Mouse (Mus musculus) liver, embryonic 16.5 days (tissue): ENCODE results near the gene Slc7a10. TPM values are rescaled to one million over a fixed set of nuclear protein-coding genes. Genes with fewer than 3 reads are reported as not detected.

Experiments used
- ATAC-seq: fragments of 200-750 bp; cut with Nextera tagmentation; 2 replicates; pipeline ENCODE4 v1.8.0; 2017; ENCODE audit warnings: low read depth, mild to moderate bottlenecking, moderate number of reproducible peaks, moderate library complexity
- H3K27ac ChIP-seq: fragments of 300-500 bp; sonication (generic); 2 replicates; pipeline ENCODE4 v1.5.1; 2014; ENCODE audit warnings: mild to moderate bottlenecking, low read length
- H3K27me3 ChIP-seq: fragments of 300-500 bp; sonication (generic); 2 replicates; pipeline ENCODE4 v1.6.1; 2014; ENCODE audit warnings: low read depth, low read length, mixed read lengths; ENCODE audit not compliant: control insufficient read depth, insufficient read depth
- H3K36me3 ChIP-seq: fragments of 300-500 bp; sonication (generic); 2 replicates; pipeline ENCODE4 v1.6.1; 2014; ENCODE audit warnings: mild to moderate bottlenecking; ENCODE audit not compliant: control insufficient read depth, insufficient read depth
- H3K4me1 ChIP-seq: fragments of 300-500 bp; sonication (generic); 2 replicates; pipeline ENCODE4 v1.6.1; 2014; ENCODE audit warnings: low read depth, low read length, mixed read lengths; ENCODE audit not compliant: control insufficient read depth
- H3K4me2 ChIP-seq: fragments of 300-500 bp; sonication (generic); 2 replicates; pipeline ENCODE4 v1.6.1; 2014; ENCODE audit warnings: low read depth, low read length, mixed read lengths
- H3K4me3 ChIP-seq: fragments of 300-500 bp; sonication (generic); 2 replicates; pipeline ENCODE4 v1.5.1; 2014; ENCODE audit warnings: low read depth, mild to moderate bottlenecking, low read length
- H3K9ac ChIP-seq: fragments of 300-500 bp; sonication (generic); 2 replicates; pipeline ENCODE4 v1.6.1; 2014; ENCODE audit warnings: low read depth, low read length
- H3K9me3 ChIP-seq: fragments of 300-500 bp; sonication (generic); replicated peaks from 2 replicates; pipeline ENCODE4 v1.6.1; 2016; ENCODE audit warnings: low read length; ENCODE audit not compliant: control insufficient read depth
- WGBS: fragments of 180-500 bp; shearing (Covaris S2); extraction: QIAGEN DNeasy Blood & Tissue Kit; methylation state at CpG from one replicate; pipeline ENCODE4 v1.1.7; 2014; ENCODE audit not compliant: insufficient replicate concordance; 5-methylcytosine and 5-hydroxymethylcytosine counted together
- polyA plus RNA-seq: library from polyadenylated mRNA; unstranded; fragments of >200 nt; fragmentation: Nextera tagmentation; extraction: Ambion mirVana; gene quantifications from 2 replicates; pipeline ENCODE4 v1.2.1, GENCODE M21; 2015

Slc7a10 gene
- polyA plus RNA-seq, 1 experiment from 2014 or later: 0.50 TPM

DNA sequence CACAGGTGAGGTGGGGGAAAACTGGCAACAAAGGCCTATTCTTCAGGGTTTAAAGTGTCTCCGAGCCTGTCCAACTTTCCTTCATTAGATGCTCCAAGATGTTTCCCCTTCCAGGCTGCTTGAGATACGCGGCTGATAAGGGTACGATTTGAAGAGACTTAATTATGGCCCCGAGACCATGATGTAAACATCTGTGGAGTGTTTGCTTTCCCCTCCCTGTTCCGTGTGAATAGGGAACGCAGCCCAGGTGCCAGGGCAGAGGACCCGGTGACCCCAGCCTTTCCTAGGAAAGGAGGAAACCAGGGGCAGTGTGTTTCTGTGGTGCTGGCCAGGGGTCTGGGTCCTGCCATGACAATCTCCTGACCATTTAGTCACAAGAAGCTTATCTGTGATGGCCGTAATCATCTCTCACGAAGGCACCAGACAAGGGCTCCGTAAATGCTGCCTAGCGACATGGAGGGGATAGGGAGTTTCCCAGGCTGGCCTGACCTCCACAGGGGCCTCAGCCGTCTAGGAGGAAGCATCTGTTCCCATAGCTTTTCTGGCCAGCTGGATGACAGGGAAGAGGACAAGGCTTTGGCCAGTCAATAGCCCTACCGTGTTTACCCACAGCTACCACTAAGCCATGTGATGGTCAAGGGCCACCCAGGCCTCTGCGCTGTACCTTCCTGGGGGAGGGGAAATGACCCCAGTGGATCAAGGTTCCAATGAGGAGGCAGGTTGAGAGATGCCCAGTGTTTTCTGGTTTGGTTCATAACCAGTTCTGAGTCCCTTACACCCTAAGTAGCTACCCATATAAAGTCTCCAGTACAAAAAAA is 36.4 kb upstream of the Slc7a10 start:
- no peak overlapping the region for H3K9ac ChIP-seq
- H3K9me3 ChIP-seq: no peaks in the 10 kb centered on the region
- H3K27me3 ChIP-seq: no peaks in the 10 kb centered on the region
- 49% methylated on average over 15 of the region's 15 CpGs for WGBS
- no peak overlapping the region for H3K4me2 ChIP-seq
- H3K36me3 ChIP-seq: no peaks in the 10 kb centered on the region
- peaks cover 15% of the 10 kb centered on the region for H3K4me1 ChIP-seq
- no peak overlapping the region for H3K4me3 ChIP-seq
- peak; percentile 89 for ATAC-seq
- peak overlapping the region; percentile 75 for H3K27ac ChIP-seq

DNA sequence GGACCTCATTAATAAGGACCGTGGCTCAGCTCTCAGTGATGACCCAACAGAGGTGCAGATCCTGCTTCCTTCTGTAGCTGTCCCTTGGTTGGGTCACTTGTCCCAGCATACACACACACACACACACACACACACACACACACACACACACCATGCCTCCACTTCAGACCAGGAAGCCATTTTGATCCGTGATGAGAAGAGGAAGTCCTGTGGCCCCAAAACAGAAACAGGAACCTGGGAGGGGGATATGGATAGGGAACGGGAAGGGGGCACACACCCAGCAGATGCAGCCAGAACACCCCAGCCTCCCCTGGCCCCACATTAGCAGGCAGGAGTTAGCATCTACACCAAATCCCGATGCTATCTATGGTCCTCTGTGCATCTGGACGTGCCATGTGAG is 35.3 kb upstream of the Slc7a10 start:
- H3K4me2 ChIP-seq: no peak overlapping the region
- WGBS: 18% methylated on average over 5 of the region's 5 CpGs
- H3K9ac ChIP-seq: no peak overlapping the region
- H3K9me3 ChIP-seq: no peaks in the 10 kb centered on the region
- H3K4me1 ChIP-seq: peaks cover 11% of the 10 kb centered on the region
- ATAC-seq: no peak
- H3K27me3 ChIP-seq: no peaks in the 10 kb centered on the region
- no peak overlapping the region for H3K4me3 ChIP-seq
- H3K27ac ChIP-seq: no peak overlapping the region; the same call in 1 of the 2 replicates
- H3K36me3 ChIP-seq: no peaks in the 10 kb centered on the region

DNA sequence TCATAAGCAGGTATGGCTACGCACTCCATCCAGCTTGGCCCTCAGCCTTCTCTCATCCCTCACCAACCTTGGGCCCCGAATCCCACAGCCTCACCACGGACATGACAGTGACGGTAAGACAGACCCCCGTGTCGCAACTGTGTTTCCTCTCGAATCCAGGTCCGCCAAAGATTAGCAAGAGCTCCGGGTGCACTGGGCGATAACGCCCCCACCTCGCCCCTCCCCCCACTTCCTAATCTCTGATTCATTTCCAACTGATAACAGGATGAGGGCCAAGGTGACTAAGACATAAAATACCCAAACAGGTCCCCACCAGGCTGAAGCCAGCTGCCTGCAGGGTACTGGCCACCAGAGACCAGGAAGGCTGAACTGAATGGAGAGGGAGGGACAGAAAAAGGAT is 31.7 kb upstream of the Slc7a10 start:
- H3K9ac ChIP-seq: no peak overlapping the region
- ATAC-seq: no peak
- no peaks in the 10 kb centered on the region for H3K27me3 ChIP-seq
- no peaks in the 10 kb centered on the region for H3K36me3 ChIP-seq
- H3K4me1 ChIP-seq: peaks cover 8% of the 10 kb centered on the region
- no peak overlapping the region for H3K4me3 ChIP-seq
- 10% methylated on average over 12 of the region's 12 CpGs for WGBS
- H3K27ac ChIP-seq: no peak overlapping the region
- no peaks in the 10 kb centered on the region for H3K9me3 ChIP-seq
- H3K4me2 ChIP-seq: no peak overlapping the region

DNA sequence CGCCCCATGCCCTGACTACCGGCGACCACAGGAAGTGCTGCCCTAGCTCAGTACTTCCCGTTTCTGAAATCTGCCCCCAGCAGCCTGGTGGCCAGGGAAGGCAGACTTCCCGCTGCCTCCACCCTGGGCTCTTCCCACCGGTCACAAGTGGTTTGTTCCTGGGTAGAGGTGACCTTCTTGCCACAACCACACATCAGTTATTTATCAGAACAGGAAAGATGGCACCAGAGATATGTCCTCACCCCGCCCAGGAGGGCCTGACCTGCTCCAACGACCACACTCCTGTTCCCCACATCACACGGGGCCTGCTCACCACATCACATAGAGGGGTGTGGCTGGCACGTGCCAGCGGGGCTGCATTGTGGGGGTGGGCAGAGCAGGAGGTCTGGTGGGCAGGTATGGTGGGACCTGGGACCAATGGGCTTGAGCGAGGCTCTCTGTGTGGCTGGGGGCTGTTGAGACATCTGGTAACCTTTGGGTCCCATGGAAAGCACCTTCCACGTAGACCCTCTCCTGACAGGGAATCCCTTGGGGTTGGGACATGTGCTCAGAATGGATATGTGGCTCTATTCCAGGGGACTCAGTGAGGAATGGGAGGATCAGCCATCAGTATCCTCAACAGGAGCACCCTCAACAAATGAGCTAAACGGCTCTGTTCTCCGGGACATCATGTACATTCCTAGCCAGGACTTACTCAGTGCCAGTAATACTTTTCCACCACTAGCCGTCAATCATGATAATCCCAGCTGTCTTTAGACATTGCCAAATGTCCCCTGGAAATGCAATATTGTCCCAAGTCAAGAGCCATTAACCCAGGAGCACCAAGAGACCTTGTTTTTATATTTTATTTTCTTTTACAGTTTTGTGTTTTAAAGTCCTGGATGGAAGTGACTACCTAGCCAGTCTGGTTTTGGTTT is 29.4 kb upstream of the Slc7a10 start:
- H3K27me3 ChIP-seq: no peaks in the 10 kb centered on the region
- no peak overlapping the region for H3K27ac ChIP-seq
- no peak overlapping the region for H3K9ac ChIP-seq
- peaks cover 5% of the 10 kb centered on the region for H3K4me1 ChIP-seq
- WGBS: 26% methylated on average over 16 of the region's 16 CpGs
- peak; percentile 21; the same call in 1 of the 2 replicates for ATAC-seq
- no peaks in the 10 kb centered on the region for H3K9me3 ChIP-seq
- no peak overlapping the region for H3K4me2 ChIP-seq
- H3K4me3 ChIP-seq: no peak overlapping the region
- no peaks in the 10 kb centered on the region for H3K36me3 ChIP-seq

DNA sequence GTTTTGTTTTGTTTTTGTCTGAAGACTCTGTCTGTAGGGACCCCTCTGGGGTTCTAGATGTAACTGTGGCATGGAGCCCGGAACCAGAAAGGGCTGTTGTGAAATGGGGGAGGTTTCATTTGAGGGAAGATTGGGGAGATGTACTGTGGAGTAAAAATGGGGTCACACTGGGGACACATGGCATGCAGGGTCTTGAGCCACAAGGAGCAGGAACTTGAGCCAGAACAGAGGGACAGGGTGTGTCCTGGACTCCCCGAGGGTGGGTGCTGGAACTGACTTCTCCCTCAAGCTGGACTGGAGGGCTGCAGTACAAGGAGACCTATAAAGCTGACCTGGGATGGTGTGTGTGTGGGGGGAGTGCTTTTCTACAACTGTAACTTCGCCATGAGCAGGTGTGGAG is 28.7 kb upstream of the Slc7a10 start:
- no peak overlapping the region for H3K4me2 ChIP-seq
- H3K36me3 ChIP-seq: no peaks in the 10 kb centered on the region
- H3K27ac ChIP-seq: no peak overlapping the region
- H3K4me1 ChIP-seq: peaks cover 5% of the 10 kb centered on the region
- H3K9me3 ChIP-seq: no peaks in the 10 kb centered on the region
- H3K9ac ChIP-seq: no peak overlapping the region
- WGBS: 36% methylated on average over 3 of the region's 3 CpGs
- no peak for ATAC-seq
- no peaks in the 10 kb centered on the region for H3K27me3 ChIP-seq
- no peak overlapping the region for H3K4me3 ChIP-seq

DNA sequence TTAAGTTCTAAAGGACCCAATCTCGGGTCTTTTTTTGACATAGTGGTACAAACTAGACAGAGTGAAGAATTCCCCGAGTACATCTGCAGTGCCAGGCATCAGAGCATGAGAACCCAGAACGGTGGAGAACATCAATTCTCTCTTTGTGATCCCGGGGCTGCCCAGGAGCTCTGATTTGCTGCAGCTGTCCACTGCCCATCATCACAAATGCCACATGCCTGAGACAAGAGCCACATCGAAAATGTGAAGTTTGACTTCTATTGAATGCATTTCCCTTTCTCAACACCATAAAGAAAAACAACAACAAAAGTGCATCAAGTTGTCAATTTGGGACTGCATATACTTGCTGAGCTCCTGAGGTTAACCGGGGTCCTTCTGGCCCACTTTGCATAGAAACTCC is 23.7 kb upstream of the Slc7a10 start:
- no peaks in the 10 kb centered on the region for H3K36me3 ChIP-seq
- no peak overlapping the region for H3K4me3 ChIP-seq
- H3K4me2 ChIP-seq: no peak overlapping the region
- ATAC-seq: no peak
- H3K9ac ChIP-seq: no peak overlapping the region
- H3K4me1 ChIP-seq: peaks cover 12% of the 10 kb centered on the region
- no peaks in the 10 kb centered on the region for H3K9me3 ChIP-seq
- H3K27me3 ChIP-seq: no peaks in the 10 kb centered on the region
- 53% methylated on average over 6 of the region's 6 CpGs for whole genome bisulfite sequencing
- H3K27ac ChIP-seq: no peak overlapping the region

DNA sequence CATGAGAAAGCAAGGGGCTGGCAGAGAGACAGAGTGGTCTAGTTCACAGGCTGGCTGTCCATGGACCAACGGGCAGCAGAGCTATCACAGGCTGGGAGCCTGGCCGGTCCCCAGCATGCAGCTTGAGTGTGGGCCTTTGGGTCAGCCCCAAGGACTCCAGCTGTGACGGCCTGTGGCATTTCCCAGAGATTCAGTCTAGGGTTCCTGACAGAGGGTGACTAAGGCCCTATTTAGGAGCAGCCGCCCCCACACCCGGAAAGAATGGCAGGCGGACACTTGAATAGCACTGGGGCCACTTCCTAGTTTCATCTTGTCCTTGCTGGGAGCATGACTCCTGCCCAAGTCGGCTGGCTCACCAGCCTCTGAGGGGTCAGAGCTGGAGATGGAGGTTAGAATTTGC is 22.6 kb upstream of the Slc7a10 start:
- Histone ChIP-seq H3K4me3 (no peak overlapping the region), H3K4me1 (peaks cover 14% of the 10 kb centered on the region)
- ATAC-seq: no peak

DNA sequence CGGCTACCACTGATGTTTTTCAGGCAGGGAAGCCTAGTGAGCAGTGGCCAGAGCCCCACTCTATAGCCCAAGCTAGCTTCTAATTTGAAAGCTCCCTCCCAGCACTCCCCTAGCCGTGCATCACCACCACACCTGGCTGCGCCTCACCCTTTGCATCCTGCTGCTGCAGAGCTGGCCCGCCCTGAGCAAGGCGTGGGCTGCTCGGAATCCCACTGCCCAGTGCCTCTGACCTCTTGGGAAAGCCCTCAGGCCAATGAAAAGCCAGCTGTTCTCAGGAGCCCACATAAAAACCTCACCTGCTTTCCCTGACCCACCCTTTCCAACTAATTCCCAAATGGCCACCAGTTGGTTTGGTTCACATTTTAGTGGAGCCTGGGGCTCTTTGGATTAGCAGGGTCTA is 22.1 kb upstream of the Slc7a10 start:
- no peak for ATAC-seq
- Histone ChIP-seq H3K9ac (no peak overlapping the region), H3K27ac (no peak overlapping the region), H3K4me1 (peaks cover 14% of the 10 kb centered on the region), H3K9me3 (no peaks in the 10 kb centered on the region), H3K4me2 (no peak overlapping the region), H3K4me3 (no peak overlapping the region), H3K27me3 (no peaks in the 10 kb centered on the region), H3K36me3 (no peaks in the 10 kb centered on the region)
- 63% methylated on average over 6 of the region's 6 CpGs for WGBS

More for the DNA sequence above, 22.6 kb upstream of the Slc7a10 start:
- Histone ChIP-seq H3K4me2 (no peak overlapping the region), H3K27me3 (no peaks in the 10 kb centered on the region), H3K9me3 (no peaks in the 10 kb centered on the region), H3K36me3 (no peaks in the 10 kb centered on the region), H3K27ac (no peak overlapping the region), H3K9ac (no peak overlapping the region)
- 45% methylated on average over 7 of the region's 7 CpGs for WGBS

DNA sequence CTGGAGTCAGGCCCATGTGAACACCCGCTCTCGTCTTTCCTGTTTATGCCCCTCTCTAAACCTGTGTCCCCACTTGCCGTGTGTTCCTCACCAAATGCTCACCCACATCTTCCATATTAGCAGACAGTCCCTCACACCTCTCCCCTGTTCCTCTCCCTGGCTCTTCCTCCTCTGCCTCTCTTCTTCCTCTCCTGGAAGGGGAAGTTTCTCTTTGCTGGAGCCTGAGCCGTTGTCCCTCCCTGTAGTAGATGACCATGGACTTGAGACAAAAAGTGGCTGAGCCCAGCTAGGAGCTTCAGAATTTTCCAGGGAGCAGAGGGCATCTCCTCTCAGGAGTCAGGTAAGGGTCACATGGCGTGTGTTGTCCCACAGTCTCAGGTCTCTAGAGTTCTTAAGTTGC is 19.2 kb upstream of the Slc7a10 start:
- peaks cover 14% of the 10 kb centered on the region for H3K4me1 ChIP-seq
- no peaks in the 10 kb centered on the region for H3K9me3 ChIP-seq
- H3K9ac ChIP-seq: no peak overlapping the region; the same call in 1 of the 2 replicates
- H3K27ac ChIP-seq: peak overlapping the region; percentile 58
- H3K27me3 ChIP-seq: no peaks in the 10 kb centered on the region
- WGBS: 41% methylated on average over 5 of the region's 5 CpGs
- no peak overlapping the region for H3K4me2 ChIP-seq
- ATAC-seq: no peak
- no peak overlapping the region for H3K4me3 ChIP-seq
- H3K36me3 ChIP-seq: no peaks in the 10 kb centered on the region
